Mouse (Mus musculus): Measurements from ENCODE around the gene Tmsb10. TPM values are rescaled to one million over a fixed set of nuclear protein-coding genes. Genes with fewer than 3 reads are reported as not detected.

Gene Tmsb10
- polyA plus RNA-seq, 1 experiment, result 6,677 TPM

DNA sequence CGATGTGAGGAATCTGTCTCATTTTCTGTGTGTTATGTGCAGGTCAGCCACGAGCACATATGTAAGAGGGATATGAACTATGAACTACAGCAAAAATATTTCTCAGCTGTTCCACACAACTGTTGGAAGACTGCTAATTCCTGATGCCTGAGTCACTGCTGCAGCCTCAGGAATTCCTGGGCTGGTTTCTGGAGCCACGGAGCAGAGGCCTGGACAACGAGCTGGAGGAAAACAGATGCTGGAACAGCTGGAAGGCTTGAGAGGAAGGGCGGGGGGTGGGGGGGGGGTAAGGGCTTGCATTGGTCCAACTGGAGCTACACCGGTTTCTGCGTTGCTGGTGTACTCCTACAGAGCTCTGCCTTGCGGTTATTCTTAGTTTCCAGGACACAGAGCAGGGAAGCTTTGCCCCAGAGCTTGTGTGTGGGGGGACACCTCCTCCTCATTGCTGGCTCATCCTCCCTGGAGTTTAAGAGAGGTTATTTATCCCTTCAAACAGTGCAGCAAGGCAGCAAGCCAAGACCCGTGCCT lies 22.6 kb upstream of the Tmsb10 start:
- TF ChIP-seq MYOG (IDR thresholded peaks at IDR 0.05; ENCODE audit: control insufficient read depth in 1 of 3, insufficient read depth in 1 of 3, insufficient read length in 2 of 3, low read depth in 2 of 3) (peak; percentile 46 to 98 (median 94)), TCF3 (IDR thresholded peaks at IDR 0.05; ENCODE audit: insufficient read length, low read depth) (peak; percentile 59), SRF (IDR thresholded peaks at IDR 0.05; ENCODE audit: control insufficient read depth, insufficient read length, low read depth) (no peak), CEBPB (IDR thresholded peaks at IDR 0.05; ENCODE audit: insufficient read depth, poor library complexity, severe bottlenecking) (no peak), POLR2AphosphoS2 (IDR thresholded peaks at IDR 0.05; ENCODE audit: insufficient read length, low read depth) (no peak), POLR2A (IDR thresholded peaks at IDR 0.05; ENCODE audit: insufficient read length, low read depth) (no peak), TCF12 (IDR thresholded peaks at IDR 0.05; ENCODE audit: insufficient read depth, poor library complexity, severe bottlenecking) (peak; percentile 95), USF1 (IDR thresholded peaks at IDR 0.05; ENCODE audit: low read depth) (no peak), MYOD1 (IDR thresholded peaks at IDR 0.05; ENCODE audit: control insufficient read depth in 1 of 3, insufficient read length in 2 of 3, low read depth in 2 of 3) (peak; percentile 82 to 88 (median 84))
- H3K4me3 ChIP-seq, result no peak overlapping the region
- H3ac ChIP-seq (ENCODE audit: control insufficient read depth, insufficient read length), result no peak overlapping the region
- H3K27me3 ChIP-seq (ENCODE audit: control insufficient read depth, insufficient read depth, insufficient read length), result no peaks in the 10 kb centered on the region
- H3K4me2 ChIP-seq (ENCODE audit: low read depth), result peak overlapping the region; percentile 72
- H3K79me2 ChIP-seq (ENCODE audit: control insufficient read depth, insufficient read depth), result no peaks in the 10 kb centered on the region
- no peaks in the 10 kb centered on the region for H3K36me3 ChIP-seq (ENCODE audit: control insufficient read depth, insufficient read depth)

DNA sequence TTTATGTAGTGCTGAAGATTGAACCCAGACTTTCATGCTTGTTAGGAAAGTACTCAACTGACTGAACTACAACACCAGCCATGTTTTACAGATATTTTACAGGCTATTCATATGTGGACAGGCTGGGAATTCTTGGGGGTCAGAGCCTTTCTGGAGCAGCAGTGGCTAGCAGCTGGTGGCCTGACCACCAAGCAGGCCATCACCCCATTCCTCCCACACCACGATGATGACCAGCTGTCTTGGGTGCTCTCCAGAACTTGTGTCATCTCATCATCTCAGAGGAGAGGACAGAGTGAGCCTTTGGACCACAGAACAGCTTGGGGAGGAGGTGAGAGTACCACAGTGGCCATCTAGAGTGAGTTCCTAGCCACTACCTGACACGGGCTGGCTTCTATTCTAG lies 18.3 kb upstream of the Tmsb10 start:
- Histone ChIP-seq H3K4me2 (ENCODE audit: low read depth) (peak overlapping the region; percentile 8), H3K36me3 (ENCODE audit: control insufficient read depth, insufficient read depth) (no peaks in the 10 kb centered on the region), H3K27me3 (ENCODE audit: control insufficient read depth, insufficient read depth, insufficient read length) (no peaks in the 10 kb centered on the region), H3K4me3 (no peak overlapping the region), H3ac (ENCODE audit: control insufficient read depth, insufficient read length) (no peak overlapping the region), H3K79me2 (ENCODE audit: control insufficient read depth, insufficient read depth) (no peaks in the 10 kb centered on the region)
- peak; percentile 91 to 99 (median 92) for TF ChIP-seq MYOG (IDR thresholded peaks at IDR 0.05; ENCODE audit: control insufficient read depth in 1 of 3, insufficient read depth in 1 of 3, insufficient read length in 2 of 3, low read depth in 2 of 3)
- no peak for TF ChIP-seq REST (IDR thresholded peaks at IDR 0.05; ENCODE audit: insufficient read depth, insufficient read length)
- TF ChIP-seq USF1 (IDR thresholded peaks at IDR 0.05; ENCODE audit: low read depth), result no peak
- TF ChIP-seq SRF (IDR thresholded peaks at IDR 0.05; ENCODE audit: control insufficient read depth, insufficient read length, low read depth), result no peak
- no peak for TF ChIP-seq CEBPB (IDR thresholded peaks at IDR 0.05; ENCODE audit: insufficient read depth, poor library complexity, severe bottlenecking)
- peak; percentile 82 for TF ChIP-seq TCF12 (IDR thresholded peaks at IDR 0.05; ENCODE audit: insufficient read depth, poor library complexity, severe bottlenecking)
- TF ChIP-seq E2F4 (IDR thresholded peaks at IDR 0.05; ENCODE audit: insufficient read depth), result no peak
- no peak for TF ChIP-seq POLR2A (IDR thresholded peaks at IDR 0.05; ENCODE audit: insufficient read length, low read depth)
- TF ChIP-seq TCF3 (IDR thresholded peaks at IDR 0.05; ENCODE audit: insufficient read length, low read depth), result peak; percentile 90
- peak; percentile 18 to 95 (median 93) for TF ChIP-seq MYOD1 (IDR thresholded peaks at IDR 0.05; ENCODE audit: control insufficient read depth in 1 of 3, insufficient read length in 2 of 3, low read depth in 2 of 3)

DNA sequence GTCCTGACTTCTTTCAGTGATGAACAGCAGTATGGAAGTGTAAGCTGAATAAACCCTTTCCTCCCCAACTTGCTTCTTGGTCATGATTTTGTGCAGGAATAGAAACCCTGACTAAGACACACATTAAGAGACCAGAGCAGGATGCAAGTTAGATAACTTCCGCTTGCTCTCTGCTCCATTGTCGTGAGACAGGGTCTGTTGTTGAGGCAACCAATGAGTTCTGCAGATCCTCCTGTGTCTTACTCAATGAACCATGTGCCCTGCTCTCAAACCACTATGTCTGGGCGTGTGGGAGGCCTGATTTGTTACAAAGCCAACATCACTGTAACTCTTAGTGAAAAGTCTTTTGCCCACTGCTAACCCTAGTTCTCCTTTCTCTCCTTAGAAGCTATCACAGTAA lies 12.5 kb upstream of the Tmsb10 start:
- Histone ChIP-seq H3K36me3 (ENCODE audit: control insufficient read depth, insufficient read depth) (no peaks in the 10 kb centered on the region), H3K4me3 (no peak overlapping the region), H3K79me2 (ENCODE audit: control insufficient read depth, insufficient read depth) (no peaks in the 10 kb centered on the region), H3ac (ENCODE audit: control insufficient read depth, insufficient read length) (no peak overlapping the region), H3K4me2 (ENCODE audit: low read depth) (no peak overlapping the region), H3K27me3 (ENCODE audit: control insufficient read depth, insufficient read depth, insufficient read length) (no peaks in the 10 kb centered on the region)
- TF ChIP-seq POLR2A (IDR thresholded peaks at IDR 0.05; ENCODE audit: insufficient read length, low read depth) (no peak), E2F4 (IDR thresholded peaks at IDR 0.05; ENCODE audit: insufficient read depth) (no peak)

DNA sequence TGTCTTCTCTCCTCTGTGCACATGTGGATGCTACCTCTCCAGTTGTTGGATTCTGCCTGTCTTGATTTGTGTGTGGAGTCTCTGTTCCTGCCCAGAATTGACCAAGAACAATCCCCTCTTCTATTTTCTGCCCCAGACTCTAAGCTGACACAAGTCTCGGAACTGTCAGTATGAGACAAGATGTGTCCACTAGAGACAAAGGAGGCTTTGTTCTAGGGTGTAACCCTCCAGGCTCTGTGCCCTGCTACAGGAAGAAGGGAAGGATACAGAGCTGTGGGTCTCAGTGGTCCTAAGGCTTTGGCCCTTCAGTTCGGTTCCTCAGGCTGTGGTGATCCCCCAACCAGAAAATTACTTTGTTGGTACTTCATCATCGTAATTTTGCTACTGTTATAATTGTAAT lies 11.2 kb upstream of the Tmsb10 start:
- no peaks in the 10 kb centered on the region for H3K79me2 ChIP-seq (ENCODE audit: control insufficient read depth, insufficient read depth)
- no peaks in the 10 kb centered on the region for H3K27me3 ChIP-seq (ENCODE audit: control insufficient read depth, insufficient read depth, insufficient read length)
- no peaks in the 10 kb centered on the region for H3K36me3 ChIP-seq (ENCODE audit: control insufficient read depth, insufficient read depth)
- no peak overlapping the region for H3K4me3 ChIP-seq
- TF ChIP-seq TCF12 (IDR thresholded peaks at IDR 0.05; ENCODE audit: insufficient read depth, poor library complexity, severe bottlenecking) (no peak), TCF3 (IDR thresholded peaks at IDR 0.05; ENCODE audit: insufficient read length, low read depth) (no peak), POLR2A (IDR thresholded peaks at IDR 0.05; ENCODE audit: insufficient read length, low read depth) (no peak), REST (IDR thresholded peaks at IDR 0.05; ENCODE audit: insufficient read depth, insufficient read length) (no peak), MYOG (IDR thresholded peaks at IDR 0.05; ENCODE audit: control insufficient read depth in 1 of 3, insufficient read depth in 1 of 3, insufficient read length in 2 of 3, low read depth in 2 of 3) (no peak), CEBPB (IDR thresholded peaks at IDR 0.05; ENCODE audit: insufficient read depth, poor library complexity, severe bottlenecking) (no peak), MAX (IDR thresholded peaks at IDR 0.05; ENCODE audit: low read depth) (no peak), E2F4 (IDR thresholded peaks at IDR 0.05; ENCODE audit: insufficient read depth) (no peak), USF1 (IDR thresholded peaks at IDR 0.05; ENCODE audit: low read depth) (no peak), POLR2AphosphoS2 (IDR thresholded peaks at IDR 0.05; ENCODE audit: insufficient read length, low read depth) (no peak), SRF (IDR thresholded peaks at IDR 0.05; ENCODE audit: control insufficient read depth, insufficient read length, low read depth) (no peak), MYOD1 (IDR thresholded peaks at IDR 0.05; ENCODE audit: control insufficient read depth in 1 of 3, insufficient read length in 2 of 3, low read depth in 2 of 3) (no peak)
- H3ac ChIP-seq (ENCODE audit: control insufficient read depth, insufficient read length), result no peak overlapping the region
- H3K4me2 ChIP-seq (ENCODE audit: low read depth), result no peak overlapping the region

DNA sequence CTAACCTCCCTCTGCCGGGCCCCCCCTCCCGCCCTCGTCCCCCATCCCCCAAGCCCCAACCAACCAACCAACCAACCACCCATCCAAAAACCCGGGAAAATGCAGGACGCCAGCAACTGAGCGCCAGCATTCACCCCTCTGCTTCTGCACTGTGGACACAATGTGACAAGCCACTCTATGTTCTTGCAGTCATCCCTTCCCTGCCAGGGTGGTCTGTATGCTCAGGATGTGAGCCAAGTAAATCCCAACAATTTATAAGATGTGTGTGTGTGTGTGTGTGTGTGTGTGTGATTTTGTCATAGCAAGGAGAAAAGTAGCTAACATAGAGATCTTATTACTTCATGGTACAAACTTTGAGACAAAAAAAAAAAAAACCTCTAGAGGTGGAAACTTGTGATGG lies 6.7 kb upstream of the Tmsb10 start:
- Histone ChIP-seq H3K79me2 (ENCODE audit: control insufficient read depth, insufficient read depth) (no peaks in the 10 kb centered on the region), H3ac (ENCODE audit: control insufficient read depth, insufficient read length) (no peak overlapping the region), H3K4me2 (ENCODE audit: low read depth) (no peak overlapping the region), H3K4me3 (no peak overlapping the region), H3K27me3 (ENCODE audit: control insufficient read depth, insufficient read depth, insufficient read length) (no peaks in the 10 kb centered on the region), H3K36me3 (ENCODE audit: control insufficient read depth, insufficient read depth) (no peaks in the 10 kb centered on the region)
- TF ChIP-seq USF1 (IDR thresholded peaks at IDR 0.05; ENCODE audit: low read depth), result no peak
- TF ChIP-seq E2F4 (IDR thresholded peaks at IDR 0.05; ENCODE audit: insufficient read depth), result no peak
- no peak for TF ChIP-seq POLR2AphosphoS2 (IDR thresholded peaks at IDR 0.05; ENCODE audit: insufficient read length, low read depth)
- TF ChIP-seq TCF12 (IDR thresholded peaks at IDR 0.05; ENCODE audit: insufficient read depth, poor library complexity, severe bottlenecking), result no peak

All from myocyte (in vitro differentiated cells).